In the genomic region with DNA sequence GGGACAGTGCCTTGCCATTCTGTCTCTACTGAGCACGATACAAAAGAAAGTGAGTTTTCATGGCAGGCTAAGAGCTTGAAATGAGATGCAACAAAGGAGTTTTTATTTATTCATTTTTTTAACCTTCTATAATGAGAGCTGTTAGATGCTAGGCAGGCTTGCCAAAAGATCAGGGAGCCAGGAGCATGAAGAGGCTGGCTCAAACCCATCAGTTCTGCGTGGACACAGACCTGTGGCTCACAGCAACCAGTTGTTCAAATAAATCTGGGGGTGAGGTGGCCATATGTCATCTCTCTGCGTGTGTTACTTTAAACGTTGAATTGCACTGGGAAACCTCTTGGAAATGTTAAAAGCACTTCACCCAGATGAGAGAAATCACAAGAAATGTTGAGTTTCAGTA, we compare ENCODE assay signal across 21 mouse cellular contexts.
"Had no signal": no experiment of that assay in that cellular context is flagged by ENCODE, and none has a peak within 500 bp of the region (broad histone marks: within the 10 kb centered on the region; RNA-seq: fewer than 3 reads in every experiment).

No protein-coding gene starts in this region.

- H3K27me3 ChIP-seq: lung, embryonic 15.5 days; megakaryocyte, embryonic 14.5 days; midbrain, embryonic 13.5 days; midbrain, embryonic 15.5 days; neural tube, embryonic 13.5 days; neural tube, embryonic 15.5 days; stomach, embryonic 15.5 days had no signal

- H3K4me3 ChIP-seq: lung, embryonic 15.5 days; midbrain, embryonic 13.5 days; midbrain, embryonic 15.5 days; neural tube, embryonic 13.5 days; neural tube, embryonic 15.5 days; stomach, embryonic 15.5 days had no signal

- H3K4me2 ChIP-seq: lung, embryonic 15.5 days; midbrain, embryonic 11.5 days; midbrain, embryonic 13.5 days; midbrain, embryonic 15.5 days; neural tube, embryonic 13.5 days; neural tube, embryonic 15.5 days; stomach, embryonic 15.5 days had no signal

- ATAC-seq: liver, postnatal 0 days; lung, postnatal 0 days; midbrain, embryonic 13.5 days; midbrain, embryonic 15.5 days had no signal

- H3K36me3 ChIP-seq: lung, embryonic 15.5 days; midbrain, embryonic 13.5 days; midbrain, embryonic 15.5 days; neural tube, embryonic 13.5 days; neural tube, embryonic 15.5 days; stomach, embryonic 15.5 days had no signal

- DNase-seq: liver, postnatal 0 days; lung, adult 2 months; lung, postnatal 14 days; lung, postnatal 36 days; retina, postnatal 1 day; right cerebral cortex, adult 18-20 months; right cerebral cortex, postnatal 25 days; right cerebral cortex, postnatal 4 days; spleen, adult 18-20 months; thymus, adult 2 months; thymus, postnatal 25 days; thymus, postnatal 4 days had no signal
